Mouse (Mus musculus) gastrocnemius, postnatal 10 days (tissue): ENCODE results near the gene Hpse2. TPM values are rescaled to one million over a fixed set of nuclear protein-coding genes. Genes with fewer than 3 reads are reported as not detected.

Experiments
- DNase-seq: peaks from one replicate; pipeline ENCODE4 v3.0.0; 2021; ENCODE audit warnings: mixed read lengths
- total RNA-seq, 2 experiments: library from RNA; stranded (reverse); gene quantifications; 2 replicates each; pipeline ENCODE4 v1.2.3; 2021

The Hpse2 gene
- total RNA-seq, 2 experiments from 2014 or later = 0.09 to 0.16 TPM

DNA sequence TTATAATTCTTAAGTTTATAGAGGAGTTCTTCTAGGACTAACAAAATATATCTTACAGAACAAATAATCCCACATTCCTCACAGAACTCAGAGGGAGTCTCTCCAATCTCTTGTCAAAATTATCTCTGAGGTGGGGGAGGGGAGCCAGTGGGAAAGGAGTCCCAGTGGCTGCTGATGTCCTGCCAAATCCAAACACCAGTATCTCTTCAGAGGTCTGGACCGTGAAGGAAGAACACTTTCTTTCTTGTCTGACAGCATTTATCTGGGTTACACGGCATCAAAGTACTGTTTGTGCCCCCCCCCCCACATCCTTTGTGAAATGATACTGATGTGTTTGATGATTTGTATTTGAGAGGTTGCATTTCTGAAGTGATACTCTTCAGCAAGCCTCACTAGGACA is 213.3 kb downstream of the Hpse2 start:
- no peak for DNase-seq

DNA sequence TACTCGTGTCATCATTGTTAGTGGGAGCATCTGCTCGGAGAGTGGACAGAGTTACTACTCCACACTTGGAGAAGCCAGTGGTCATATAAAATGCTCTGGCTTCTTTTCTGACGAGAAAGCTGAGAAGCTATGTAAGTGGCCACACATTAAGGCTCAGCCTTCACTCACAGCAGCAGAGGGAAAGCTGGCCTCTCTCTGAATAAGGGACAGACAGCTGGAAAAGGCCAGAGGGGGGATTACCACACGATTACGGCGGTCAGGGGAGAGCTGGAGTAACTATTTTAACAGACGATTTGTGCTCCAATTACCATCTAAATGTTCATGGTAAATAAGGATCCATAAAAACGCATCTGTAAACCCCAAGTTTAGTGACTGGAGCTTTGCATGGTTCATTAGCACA is 232.1 kb downstream of the Hpse2 start:
- DNase-seq = no peak

DNA sequence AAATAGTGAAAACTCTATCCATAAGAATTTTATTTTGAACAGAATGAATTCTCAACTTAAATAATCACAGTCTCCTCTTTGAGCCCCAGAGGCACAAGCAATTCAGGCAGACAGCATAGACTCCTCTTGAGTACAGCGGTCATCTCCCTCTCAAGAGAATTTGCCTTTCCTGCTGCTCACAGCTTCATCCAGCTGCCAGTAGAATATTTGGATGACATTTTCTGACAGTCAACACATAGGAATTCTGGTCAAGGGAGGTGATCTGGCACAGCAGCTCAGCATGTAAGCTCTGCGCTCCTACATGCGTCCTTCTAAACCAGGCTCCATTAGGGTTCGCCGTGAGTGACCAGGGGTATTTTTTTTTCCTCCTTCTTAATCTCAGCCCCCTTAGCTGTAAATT is 232.6 kb downstream of the Hpse2 start:
- DNase-seq = no peak

DNA sequence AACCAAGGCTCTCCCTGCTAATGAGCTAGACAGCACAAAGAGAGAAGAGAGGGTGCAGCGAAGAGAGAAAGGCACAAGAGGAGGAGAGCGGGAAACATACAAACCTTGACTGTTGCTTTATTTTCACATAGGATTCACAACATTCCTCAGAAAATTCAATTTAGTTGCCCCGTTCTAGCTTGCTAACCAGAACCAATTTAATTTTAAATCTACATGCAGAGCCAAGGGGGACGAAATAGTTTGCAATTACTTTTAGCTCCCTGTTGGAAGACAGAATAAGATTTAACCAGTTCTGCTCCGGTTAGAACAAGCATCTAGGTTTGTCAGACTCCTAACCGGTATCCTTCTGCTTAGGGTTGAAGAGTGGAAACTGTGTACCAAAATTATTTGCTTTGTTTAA is 240.3 kb downstream of the Hpse2 start:
- DNase-seq = no peak

DNA sequence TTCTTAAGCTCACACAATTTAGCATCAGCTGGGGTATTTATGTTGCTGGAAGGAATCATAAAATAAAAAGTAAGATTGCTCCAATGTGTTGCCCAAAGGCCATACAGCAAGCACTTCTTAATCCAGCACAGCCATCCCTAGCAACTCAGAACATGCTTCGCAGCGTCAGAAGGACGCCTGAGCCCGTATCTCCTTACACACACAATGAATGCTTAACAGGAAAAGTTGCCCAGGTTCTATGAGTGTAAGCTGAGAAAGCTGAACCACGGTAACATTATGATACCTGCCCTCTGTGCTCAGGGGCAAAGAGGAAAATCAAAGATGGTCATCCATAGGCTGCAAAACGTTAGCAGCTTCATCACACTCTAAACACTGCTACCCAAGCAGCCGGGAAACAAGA is 241.3 kb downstream of the Hpse2 start:
- no peak for DNase-seq

DNA sequence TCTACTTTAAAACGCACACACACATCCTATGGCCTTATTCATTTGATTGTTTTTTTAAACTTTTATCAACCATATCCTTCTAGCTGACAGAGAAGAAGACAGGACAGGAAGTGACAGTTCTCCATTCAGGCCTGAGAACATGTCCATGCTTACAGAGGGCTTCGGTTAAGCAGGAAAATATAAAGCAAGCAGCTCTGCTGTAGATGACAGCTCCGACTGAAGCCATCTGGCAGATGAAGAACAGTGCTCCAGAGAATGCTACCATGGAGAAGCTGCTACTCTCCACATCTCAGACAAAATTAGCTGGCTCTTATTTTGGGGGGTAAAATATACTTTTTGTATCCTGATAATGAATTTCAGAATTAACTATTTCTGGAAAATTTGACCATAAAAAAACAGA is 246.5 kb downstream of the Hpse2 start:
- no peak for DNase-seq

DNA sequence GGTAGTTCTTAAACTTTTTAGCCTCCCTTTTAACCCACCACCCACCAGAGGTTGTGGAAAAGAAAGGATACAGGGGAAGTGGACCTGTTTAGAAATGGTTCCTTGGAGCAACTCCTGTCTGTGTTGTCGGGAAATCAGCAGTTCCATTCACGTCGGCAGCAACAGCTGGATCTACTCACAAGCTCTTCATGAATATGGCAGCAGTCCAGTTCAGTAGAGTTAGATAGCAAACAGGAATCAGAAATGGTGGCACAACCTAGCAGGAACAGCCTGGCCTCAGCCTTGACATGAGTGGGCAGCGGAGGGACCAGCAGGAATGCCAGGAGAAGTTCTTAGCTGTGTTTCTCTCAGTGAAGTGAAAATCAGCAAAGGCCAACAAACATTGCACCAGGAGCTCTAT is 278.4 kb downstream of the Hpse2 start:
- DNase-seq = no peak

DNA sequence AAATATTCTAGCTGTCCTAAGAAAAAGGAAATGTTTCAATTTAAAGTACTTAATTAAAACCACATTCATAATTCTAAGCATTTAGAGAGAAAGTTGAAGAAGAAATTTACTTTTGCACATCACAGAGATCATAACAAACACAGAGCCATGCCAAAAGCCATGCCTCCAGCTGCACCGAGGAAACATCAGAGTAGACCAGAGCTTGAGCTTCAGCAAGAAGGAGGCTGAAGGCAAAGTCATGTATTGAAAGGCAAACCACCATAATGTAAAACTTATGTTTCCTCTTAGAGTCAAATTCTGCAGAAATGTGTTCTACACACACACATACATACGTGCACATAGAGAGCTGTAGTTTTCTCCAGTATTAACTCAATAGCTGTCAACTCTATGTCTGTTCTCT is 291.2 kb downstream of the Hpse2 start:
- no peak for DNase-seq

DNA sequence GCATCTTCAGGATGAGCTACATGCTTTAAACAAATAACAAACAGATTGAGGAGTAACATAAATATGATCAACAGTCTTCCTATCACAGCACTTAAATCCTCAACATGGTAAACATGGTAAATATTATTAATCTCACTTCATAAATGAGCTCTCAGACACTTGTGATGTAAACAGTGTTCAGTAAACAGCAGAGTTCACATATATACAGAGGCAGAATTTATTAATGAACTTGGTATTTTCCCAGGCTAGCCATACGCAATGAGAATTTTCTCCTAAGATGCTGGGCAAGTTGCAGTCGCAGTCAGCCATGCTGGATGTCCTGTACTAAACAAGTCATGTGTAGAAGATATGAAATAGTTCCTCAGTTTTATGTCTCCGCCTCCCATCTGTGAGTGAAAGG is 300.9 kb downstream of the Hpse2 start:
- DNase-seq = no peak

DNA sequence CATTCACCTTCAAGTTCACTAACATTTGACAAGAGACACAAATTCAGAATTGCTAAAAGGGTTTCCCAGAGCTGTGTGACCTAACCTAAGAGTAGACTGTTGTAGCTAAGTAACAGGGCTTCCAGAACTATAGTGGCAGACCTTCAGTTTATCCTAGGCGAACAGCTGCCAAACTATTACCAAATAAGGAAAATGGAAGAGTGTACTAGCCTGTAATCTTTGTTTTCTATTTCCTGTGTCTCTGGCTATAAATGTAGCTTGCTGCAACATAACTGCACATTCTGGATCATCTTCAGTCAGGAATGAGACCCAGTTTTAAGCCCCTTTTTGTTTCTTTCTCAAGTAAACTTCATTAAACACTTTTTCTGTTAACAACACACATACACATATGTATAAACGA is 324.0 kb downstream of the Hpse2 start:
- no peak for DNase-seq

DNA sequence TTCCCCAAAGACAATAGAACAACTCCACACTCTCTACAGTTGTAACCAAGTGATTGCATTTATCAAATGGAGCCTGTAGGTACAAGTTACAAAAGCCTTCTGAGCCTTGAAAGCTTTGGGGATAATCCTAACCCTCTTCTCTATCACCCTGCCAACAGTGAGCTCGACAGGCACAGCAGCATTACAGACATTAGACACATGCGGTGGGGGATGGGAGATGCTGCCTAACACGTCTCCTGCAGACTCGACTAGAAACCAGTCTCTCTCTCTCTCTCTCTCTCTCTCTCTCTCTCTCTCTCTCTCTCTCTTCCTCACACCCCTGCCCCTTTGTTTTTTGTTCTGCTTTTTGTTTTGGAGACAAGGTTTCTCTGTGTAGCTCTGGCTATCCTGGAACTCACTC is 343.6 kb downstream of the Hpse2 start:
- no peak for DNase-seq

DNA sequence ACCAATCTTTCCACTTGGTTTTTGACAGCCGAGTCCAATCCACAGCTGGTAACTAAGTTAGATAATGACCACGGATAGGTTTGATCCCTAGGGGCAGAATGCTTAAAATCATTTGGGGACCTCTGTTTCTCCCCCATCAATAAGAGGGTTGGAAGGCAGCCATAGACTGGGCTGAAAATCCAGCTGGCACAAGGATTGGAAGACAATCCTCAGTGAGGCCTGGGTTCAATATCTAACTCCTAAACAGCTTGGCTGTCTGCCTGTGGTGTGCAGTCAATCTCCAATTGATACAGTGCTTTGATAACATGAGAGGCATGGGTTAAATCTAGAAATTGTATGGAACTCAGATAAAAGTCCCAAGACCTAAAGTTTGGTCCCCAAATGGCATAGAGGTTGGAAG is 345.4 kb downstream of the Hpse2 start:
- DNase-seq = no peak

DNA sequence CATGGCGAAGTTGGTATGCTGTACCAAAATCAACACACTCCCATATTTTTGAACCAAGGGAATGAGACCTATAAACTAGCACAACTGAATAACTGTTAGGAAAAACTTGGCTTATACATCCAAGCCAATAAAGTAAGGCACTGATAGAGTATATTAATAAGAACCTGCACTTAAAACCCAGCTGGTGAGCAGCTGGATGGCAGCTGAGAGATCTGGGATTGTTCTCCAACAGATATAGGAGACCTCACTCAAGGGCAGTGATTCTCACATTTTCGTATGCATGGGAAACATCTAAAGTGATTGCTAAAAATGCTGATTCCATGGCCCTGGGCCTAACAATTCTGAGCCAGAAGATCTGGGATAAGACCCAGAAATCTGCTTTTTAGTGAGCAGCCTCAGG is 345.9 kb downstream of the Hpse2 start:
- DNase-seq = no peak

DNA sequence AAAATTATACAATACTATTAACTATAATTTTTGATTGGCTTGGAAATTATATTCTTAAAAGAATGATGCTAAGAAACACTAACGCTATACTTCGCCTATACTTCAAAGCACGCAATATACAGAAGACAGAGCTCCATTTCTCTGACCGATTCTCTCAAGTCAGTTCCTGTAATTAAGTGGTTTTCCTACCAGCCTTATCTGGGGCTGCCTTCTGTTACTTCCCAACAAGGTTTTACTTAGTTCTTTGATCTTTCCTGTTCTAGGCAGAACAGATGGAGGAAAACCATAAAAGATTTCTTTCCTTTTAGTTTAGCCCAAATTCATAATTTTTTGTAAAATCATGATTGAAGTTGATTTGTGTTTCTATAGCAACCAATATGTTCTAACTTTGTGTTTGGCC is 351.8 kb downstream of the Hpse2 start:
- no peak for DNase-seq

DNA sequence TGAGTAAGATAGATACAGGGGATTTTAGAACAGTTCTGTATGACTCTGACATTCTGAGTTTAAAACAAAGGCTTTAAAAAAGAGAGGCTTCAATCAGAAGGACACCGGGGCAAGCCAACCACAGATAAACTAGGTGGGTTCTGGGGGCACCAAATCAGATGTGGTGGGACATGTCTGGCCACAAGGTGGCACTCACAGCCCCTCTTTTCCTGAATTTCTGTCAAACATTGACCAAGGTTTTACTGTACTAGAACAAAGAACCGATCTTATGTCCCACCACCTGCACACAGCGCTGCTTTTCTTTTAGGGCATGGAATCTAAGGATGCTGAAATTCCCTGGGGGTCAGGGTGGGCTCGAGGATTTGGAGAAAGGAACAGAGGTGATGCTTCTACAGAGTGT is 360.9 kb downstream of the Hpse2 start:
- DNase-seq = peak; percentile 42

DNA sequence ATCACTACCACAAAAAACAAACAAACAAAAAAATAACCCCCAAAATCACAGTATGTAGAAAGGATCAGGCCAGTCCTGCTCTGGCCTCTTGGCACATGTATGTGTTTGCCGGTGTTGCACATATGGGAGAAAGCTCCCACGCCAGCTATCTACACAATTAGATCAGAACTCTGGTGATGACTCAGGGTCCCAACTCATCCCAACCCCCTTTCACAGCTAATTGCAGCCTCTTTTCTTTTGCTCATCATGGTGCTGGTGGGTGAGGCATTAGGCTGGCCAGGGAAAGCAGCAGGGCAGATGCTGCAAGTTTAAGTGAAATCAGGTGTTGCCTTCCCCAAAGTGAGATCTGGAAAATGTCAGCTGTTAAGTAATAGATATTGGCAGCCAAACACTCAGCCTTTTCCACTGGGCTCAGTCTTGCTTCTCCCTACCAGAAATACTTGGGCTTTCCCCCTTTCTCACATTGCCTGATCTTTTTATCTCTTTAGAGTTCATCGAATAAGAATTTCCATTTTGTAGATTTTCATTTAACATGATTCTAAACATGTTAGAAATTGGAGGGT is 365.5 kb downstream of the Hpse2 start:
- DNase-seq = no peak

DNA sequence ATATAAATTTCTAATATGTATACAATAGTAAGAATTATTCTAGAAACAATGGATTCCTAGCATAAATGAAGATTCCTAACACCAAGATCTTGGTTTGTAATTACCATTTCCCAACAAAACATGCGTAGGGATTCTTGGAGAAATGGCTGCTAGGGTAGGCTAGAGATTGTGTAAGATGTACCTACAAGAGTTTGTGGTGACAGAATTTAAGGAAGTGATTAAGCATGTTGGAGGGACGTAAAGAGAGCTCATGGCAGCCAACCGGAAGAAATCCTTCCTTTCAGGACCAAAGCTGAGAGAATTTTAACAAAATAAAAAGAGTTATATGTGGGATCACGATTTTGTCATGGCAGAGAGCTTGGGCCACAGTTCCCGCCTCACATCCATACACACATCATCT is 369.4 kb downstream of the Hpse2 start:
- no peak for DNase-seq

DNA sequence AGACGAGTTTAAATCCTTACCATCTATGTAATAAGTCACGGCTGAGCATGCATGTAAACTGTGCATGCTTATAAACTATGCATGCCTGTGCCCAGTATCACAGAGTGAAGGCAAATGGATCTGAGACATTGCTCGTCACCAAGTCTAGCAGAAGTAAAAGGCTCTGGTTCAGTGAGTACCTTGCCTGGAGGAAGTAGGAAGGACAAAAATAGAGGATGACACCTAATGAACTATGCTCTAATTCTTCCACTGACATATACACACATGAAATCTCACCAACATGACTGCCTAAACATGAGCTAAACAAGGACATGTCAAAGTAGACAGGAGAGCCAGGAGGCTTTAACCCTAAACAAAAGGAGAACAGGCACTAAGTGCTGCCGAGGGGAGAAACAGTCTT is 391.7 kb downstream of the Hpse2 start:
- no peak for DNase-seq

DNA sequence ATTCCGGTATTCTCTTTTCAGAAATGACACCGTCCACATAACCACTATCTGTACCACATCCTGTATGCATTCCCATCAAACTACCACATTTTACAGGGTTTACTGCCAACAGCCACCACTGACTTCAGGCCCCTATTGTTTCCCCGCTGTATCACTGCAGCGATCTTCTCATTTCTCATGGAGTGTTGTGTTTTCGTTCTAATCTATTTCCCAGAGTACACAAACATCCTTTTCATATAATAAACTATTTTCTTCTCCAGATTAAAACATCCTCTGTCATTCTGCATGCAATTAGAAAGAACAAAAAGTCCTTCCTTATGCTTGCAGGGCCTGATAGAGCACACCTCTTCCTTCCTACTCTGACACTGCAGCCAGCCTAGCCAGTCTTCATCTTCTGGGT is 399.3 kb downstream of the Hpse2 start:
- DNase-seq = no peak

DNA sequence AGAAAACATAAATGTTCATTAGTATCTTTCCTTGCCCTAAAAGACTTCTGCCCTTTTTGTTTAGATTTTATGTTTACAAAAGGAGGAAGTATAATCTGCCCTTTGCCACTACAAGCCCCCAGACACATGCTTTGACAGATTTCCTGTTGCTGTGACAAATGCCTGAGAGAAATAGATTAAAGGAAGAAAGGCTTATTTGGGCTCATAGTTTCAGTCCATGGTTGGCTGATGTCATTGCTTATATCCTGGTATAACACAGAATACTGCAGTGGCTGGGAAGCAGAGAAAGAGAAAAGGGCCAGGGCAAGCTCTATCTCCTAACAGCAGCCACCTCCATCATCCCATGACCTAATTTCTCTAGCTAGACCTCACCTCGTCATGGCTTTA is 401.8 kb downstream of the Hpse2 start:
- no peak for DNase-seq

DNA sequence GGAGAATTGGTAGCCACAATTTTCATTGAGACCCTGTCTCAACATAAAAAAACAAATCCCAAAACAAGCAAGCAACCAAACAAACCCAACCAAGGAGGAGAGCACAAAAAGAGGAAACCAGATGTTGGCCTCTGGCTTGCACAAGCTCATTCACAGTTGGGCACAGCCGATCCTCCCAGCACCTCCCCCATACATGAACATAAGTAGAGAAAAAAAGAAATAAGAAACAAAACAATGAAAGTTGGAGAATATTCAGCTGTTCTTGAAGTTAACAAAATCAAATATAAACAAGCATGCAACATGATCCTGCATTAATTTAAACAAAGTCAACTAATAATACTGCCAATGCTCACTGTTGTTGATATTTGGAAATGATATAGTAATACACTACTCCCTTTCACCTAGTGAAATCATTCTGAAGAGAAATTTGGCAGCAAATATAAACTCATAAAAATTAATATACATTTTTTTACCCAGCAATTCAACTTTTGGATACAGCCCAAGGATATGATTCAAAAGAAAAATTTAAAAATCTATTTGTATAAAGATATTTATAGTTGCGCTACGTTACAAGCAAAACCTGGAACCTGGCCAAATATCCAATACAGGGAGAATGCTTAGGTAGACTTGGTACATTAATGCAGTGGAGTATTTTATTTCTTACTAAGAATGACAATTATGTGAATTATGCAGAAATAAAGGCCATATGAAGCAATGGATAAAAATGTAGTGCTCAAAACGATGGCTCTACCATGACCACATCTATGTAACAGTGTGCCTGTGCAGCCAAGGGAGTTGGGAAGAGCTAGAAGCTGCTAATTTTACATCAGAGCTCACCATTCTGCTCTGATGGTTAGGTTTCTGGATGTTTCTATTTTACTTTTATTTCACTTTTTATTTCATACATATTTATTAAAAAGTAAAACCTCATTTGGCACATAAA is 402.5 kb downstream of the Hpse2 start:
- no peak for DNase-seq

DNA sequence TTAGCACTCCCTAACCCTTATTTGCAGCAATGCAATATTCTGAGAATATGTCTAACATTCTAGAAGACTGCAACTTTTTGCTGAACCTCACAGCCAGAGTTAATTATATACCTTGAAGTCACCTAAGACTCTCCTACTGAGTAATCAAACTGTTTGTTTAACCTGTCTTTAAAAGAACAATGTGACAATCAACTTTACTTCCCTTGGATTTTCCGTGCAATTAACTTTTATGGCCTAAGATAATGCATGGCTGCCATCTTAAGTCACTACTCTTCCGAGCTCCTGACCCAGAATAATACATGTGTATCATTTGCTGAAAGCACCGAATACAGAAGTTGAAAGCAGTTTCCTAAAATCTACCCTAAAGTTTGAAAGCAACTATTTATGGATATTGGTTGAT is 407.6 kb downstream of the Hpse2 start:
- DNase-seq = no peak

DNA sequence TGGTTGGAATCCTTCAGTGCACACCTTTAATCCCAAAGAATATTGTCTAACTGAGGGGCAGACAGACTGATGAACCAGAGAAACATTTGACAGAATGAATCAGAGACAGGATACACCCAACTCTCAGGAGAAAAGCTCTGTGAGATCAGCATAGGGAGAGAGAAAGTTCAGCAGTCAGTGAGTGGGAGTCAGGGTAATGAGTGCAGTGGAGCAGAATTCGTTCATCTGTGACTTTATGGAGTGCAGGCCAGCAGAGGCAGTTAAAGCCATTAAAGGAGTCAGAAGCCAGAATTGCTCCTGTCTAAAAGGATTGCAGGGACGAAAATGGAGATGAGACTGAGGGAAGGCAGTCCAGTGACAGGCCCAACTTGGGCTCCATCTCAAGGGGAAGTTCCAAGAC is 410.2 kb downstream of the Hpse2 start:
- no peak for DNase-seq

DNA sequence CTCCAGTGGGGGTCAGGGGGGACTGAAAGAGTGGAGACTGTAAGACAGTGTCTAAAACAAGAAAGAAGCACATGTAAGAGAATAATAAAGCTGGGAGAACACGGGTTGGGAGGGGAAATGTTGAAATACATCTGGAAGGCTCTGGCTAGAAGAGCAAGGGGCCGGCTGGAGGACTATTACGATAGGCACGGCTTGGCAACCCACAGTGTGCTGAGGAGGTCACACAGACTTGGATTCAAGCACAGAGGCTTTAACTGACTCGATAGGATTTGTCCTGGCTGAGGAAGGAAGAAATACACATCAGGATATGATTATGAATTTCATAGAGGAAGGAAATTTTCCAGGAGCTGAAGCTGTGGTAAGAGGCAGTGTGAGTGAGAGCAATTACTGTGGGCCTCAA is 414.4 kb downstream of the Hpse2 start:
- DNase-seq = no peak
